Mouse (Mus musculus) gastrocnemius, postnatal 25 days (tissue): Measurements from ENCODE around the gene Sct. TPM values are rescaled to one million over a fixed set of nuclear protein-coding genes. Genes with fewer than 3 reads are reported as not detected.

ENCODE experiments used
- DNase-seq: peaks from one replicate; pipeline ENCODE4 v3.0.0; 2022
- long read RNA-seq, 2 experiments: library from polyadenylated mRNA; stranded (forward); transcript quantifications; one replicate each; pipeline ENCODE4 v2.0.0; 2021
- total RNA-seq, 2 experiments: library from RNA; stranded (reverse); gene quantifications; 1 replicate in 1 of 2; 2 replicates in 1 of 2; pipeline ENCODE4 v1.2.3; 2021

Sct gene
- under 1 TPM in 1 of 2 experiments, not detected in 1; 0.56 TPM for total RNA-seq
- long read RNA-seq, experiment 1, result 0 reads
- long read RNA-seq, experiment 2, partial matches to known transcripts, result 0 of 2 reads
- long read RNA-seq, experiment 2, other reads (novel, unspliced or antisense), result 0 of 2 reads

GRCm38 (mm10) chr7:141278766-141279590 is at the start of gene Sct:
Sct (minus strand) TSS chr7:141279133.
- DNase-seq, result no peak

GRCm38 (mm10) chr7:141328373-141328990 is 49.5 kb upstream of the Sct start:
- no peak for DNase-seq

GRCm38 (mm10) chr7:141327469-141328372 is 48.8 kb upstream of the Sct start, which contains the start of the genes Deaf1 and Tmem80:
Deaf1 (minus strand) TSS chr7:141327690.
Tmem80 (plus strand) TSS chr7:141327739.
- DNase-seq, result peak; percentile 99

- DNase-seq, result no peak
Observed at GRCm38 (mm10) chr7:141326546-141327446, 47.9 kb upstream of the Sct start.

GRCm38 (mm10) chr7:141324686-141325085 is 45.8 kb upstream of the Sct start:
- DNase-seq, result no peak

GRCm38 (mm10) chr7:141319446-141319845 is 40.5 kb upstream of the Sct start:
- no peak for DNase-seq

GRCm38 (mm10) chr7:141317619-141318132 is 38.7 kb upstream of the Sct start:
- no peak for DNase-seq

- DNase-seq, result no peak
Observed at GRCm38 (mm10) chr7:141315974-141316373, 37.0 kb upstream of the Sct start.

- no peak for DNase-seq
Observed at GRCm38 (mm10) chr7:141315076-141315475, 36.1 kb upstream of the Sct start.

GRCm38 (mm10) chr7:141314416-141314815 is 35.5 kb upstream of the Sct start:
- no peak for DNase-seq

GRCm38 (mm10) chr7:141304537-141304936 is 25.6 kb upstream of the Sct start:
- no peak for DNase-seq

- no peak for DNase-seq
Observed at GRCm38 (mm10) chr7:141302702-141303268, 23.9 kb upstream of the Sct start.

GRCm38 (mm10) chr7:141301386-141301785 is 22.5 kb upstream of the Sct start:
- DNase-seq, result no peak

- DNase-seq, result no peak
Observed at GRCm38 (mm10) chr7:141299175-141299574, 20.2 kb upstream of the Sct start.

- no peak for DNase-seq
Observed at GRCm38 (mm10) chr7:141297926-141298650, 19.2 kb upstream of the Sct start.

GRCm38 (mm10) chr7:141294479-141294878 is 15.5 kb upstream of the Sct start:
- no peak for DNase-seq

- DNase-seq, result peak; percentile 30
Observed at GRCm38 (mm10) chr7:141293852-141294471, 15.0 kb upstream of the Sct start.

- no peak for DNase-seq
Observed at GRCm38 (mm10) chr7:141292583-141293388, 13.9 kb upstream of the Sct start.
